Mouse (Mus musculus): ENCODE data around the gene Nhsl2. TPM values are rescaled to one million over a fixed set of nuclear protein-coding genes. Genes with fewer than 3 reads are reported as not detected.

Gene Nhsl2
- polyA plus RNA-seq, 1 experiment from 2014 or later, result 0.76 TPM

DNA sequence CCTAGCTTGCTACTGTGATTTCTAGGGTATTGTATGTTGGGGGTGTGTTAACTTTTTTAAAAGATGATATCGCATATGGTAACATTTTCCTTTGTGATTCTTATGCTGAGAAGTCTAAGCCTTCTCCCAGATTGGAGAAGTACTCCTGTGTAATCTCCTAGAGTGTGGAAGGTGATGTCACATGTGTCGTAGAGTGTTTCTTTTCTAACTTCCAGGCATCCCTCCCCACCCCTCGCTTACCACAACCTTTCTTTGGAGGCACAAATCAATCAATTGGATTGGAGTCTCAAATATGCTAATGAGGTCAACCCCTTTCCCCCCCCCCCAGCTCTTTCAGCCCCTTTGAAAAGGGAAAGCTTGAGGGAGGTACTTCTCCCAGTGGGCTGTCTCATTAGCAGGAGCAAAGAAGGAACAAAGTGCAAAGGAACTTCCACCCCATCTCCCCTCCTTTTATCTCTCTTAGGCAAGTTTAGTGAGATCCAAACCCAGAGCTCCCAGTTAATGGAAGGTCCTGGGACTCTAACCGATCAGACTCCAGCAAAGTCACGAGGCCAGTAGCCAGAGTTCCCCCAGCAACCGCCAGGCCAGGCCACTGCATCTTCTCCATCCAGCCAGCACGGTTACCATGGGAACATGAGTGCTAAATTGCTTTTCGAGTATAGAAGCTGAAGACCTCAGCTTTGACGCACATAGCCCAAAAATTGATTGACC lies 137.6 kb downstream of the Nhsl2 start:
- Histone ChIP-seq H3K9me3 (replicated peaks) (no peaks in the 10 kb centered on the region), H3K27ac (no peak overlapping the region), H3K9ac (no peak overlapping the region), H3K4me3 (replicated peaks) (no peak overlapping the region), H3K27me3 (peaks cover 13% of the 10 kb centered on the region; the same call in 1 of the 2 replicates), H3K4me1 (replicated peaks) (no peaks in the 10 kb centered on the region), H3K4me2 (no peak overlapping the region), H3K36me3 (no peaks in the 10 kb centered on the region)
- 47% methylated on average over 9 of the region's 9 CpGs for WGBS (ENCODE audit: insufficient replicate concordance)
- no peak for ATAC-seq (ENCODE audit: low read depth)
- DNase-seq, result no peak

DNA sequence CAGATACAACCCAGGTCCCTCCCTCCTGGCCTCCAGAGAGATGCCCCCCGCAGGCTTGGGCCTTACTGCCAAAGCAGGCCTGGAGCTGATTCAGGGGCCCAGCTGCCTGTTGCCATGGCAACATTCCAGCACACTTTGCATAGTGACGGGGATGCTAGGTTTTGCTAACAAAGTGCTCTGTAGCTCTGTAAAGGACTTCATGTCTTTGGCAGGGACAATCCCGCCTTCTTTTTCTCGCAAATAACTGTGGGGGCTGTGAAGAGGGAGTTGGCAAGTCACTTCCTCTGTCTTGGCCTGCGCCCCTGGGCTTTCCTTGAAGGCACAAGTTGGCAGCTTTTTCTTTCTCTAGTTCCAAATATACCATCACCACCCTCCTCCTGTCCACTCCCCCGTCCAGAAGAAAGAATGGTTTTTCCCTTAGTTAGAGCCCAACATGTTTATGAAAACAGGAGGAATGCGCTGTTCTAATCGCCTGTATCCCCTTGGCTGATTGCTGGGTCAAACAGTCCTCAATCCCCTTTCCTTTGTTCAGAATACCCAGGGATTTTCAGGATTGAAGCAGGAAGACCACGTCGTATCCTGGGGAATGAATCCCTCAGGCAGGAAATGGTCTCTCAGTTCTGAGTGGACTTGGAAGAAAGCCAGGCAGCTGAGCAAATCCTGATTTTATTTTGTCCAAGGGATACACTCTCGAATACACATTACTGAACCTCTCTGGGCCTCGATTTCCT lies 144.8 kb downstream of the Nhsl2 start:
- H3K36me3 ChIP-seq, result no peaks in the 10 kb centered on the region
- no peaks in the 10 kb centered on the region for H3K9me3 ChIP-seq (replicated peaks)
- H3K4me2 ChIP-seq, result no peak overlapping the region
- 51% methylated on average over 12 of the region's 12 CpGs for WGBS (ENCODE audit: insufficient replicate concordance)
- H3K4me1 ChIP-seq (replicated peaks), result no peaks in the 10 kb centered on the region
- no peak for ATAC-seq (ENCODE audit: low read depth)
- H3K27me3 ChIP-seq, result peaks cover 17% of the 10 kb centered on the region; the same call in 1 of the 2 replicates
- H3K4me3 ChIP-seq (replicated peaks), result no peak overlapping the region
- no peak overlapping the region for H3K9ac ChIP-seq
- no peak for DNase-seq
- no peak overlapping the region for H3K27ac ChIP-seq

DNA sequence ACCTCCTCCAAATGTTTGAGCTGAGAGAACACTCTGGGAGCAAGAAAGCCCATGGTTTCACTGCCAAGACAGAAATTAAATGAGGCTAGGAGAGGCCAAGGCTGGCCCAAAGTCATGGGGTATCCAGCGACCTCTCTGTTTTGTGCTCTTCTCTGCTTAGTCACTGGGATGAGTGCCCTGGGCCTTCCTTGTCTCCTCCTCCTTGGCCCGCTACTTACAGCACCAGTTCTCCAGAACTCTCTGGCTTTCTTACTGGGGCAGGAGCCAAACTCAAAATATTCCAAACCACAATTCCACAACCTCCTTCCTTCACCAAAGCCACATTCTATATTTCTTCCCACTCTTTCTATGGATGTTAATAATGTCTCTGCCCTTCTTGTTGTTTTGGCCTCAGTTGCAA lies 147.5 kb downstream of the Nhsl2 start:
- H3K4me2 ChIP-seq, result no peak overlapping the region
- H3K9ac ChIP-seq, result no peak overlapping the region
- 56% methylated on average over 2 of the region's 2 CpGs for WGBS (ENCODE audit: insufficient replicate concordance)
- no peaks in the 10 kb centered on the region for H3K9me3 ChIP-seq (replicated peaks)
- H3K4me1 ChIP-seq (replicated peaks), result no peaks in the 10 kb centered on the region
- peaks cover 27% of the 10 kb centered on the region for H3K27me3 ChIP-seq
- no peak overlapping the region for H3K4me3 ChIP-seq (replicated peaks)
- DNase-seq, result no peak
- H3K36me3 ChIP-seq, result no peaks in the 10 kb centered on the region
- no peak overlapping the region for H3K27ac ChIP-seq
- ATAC-seq (ENCODE audit: low read depth), result no peak

DNA sequence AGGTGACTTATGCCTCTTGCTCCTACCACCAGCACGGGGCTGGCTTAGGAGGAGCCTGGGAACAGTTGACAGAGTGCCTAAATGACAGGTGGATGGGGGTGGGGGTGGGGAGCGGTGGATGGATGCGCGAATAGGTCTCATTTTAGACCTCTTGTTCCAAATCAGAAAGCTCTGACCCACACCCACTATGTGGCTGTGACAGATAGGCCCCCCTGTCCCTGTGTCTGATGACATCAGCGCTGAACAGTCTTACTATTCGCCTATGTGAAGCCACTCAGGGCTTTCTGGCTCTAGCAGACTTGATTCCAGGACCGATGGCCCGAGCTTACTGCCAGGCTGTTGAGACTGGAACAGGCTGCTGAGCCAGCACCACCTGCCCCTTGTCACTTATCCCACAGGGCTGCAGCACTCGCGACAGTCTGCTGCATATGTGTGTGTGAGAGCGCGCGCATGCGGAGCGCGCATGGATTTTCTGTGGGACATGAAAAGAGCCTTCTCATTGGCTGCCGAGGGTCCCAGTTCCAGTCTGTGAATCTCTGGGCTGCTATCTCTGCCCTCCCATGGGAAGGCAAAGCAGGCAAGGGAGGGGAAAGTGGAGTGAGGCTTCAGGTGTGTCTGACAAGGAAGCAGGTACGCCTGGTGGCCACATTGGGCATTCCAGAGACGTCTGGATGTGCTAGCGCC lies 154.6 kb downstream of the Nhsl2 start:
- ATAC-seq (ENCODE audit: low read depth) (no peak), DNase-seq (no peak)
- 21% methylated on average over 20 of the region's 20 CpGs for WGBS (ENCODE audit: insufficient replicate concordance)
- H3K9me3 ChIP-seq (replicated peaks), result no peaks in the 10 kb centered on the region
- H3K4me2 ChIP-seq, result peak overlapping the region; percentile 28; the same call in 1 of the 2 replicates
- H3K4me3 ChIP-seq (replicated peaks), result no peak overlapping the region
- H3K9ac ChIP-seq, result no peak overlapping the region
- H3K4me1 ChIP-seq (replicated peaks), result no peaks in the 10 kb centered on the region
- no peaks in the 10 kb centered on the region for H3K36me3 ChIP-seq
- no peak overlapping the region for H3K27ac ChIP-seq
- peaks cover 65% of the 10 kb centered on the region for H3K27me3 ChIP-seq

DNA sequence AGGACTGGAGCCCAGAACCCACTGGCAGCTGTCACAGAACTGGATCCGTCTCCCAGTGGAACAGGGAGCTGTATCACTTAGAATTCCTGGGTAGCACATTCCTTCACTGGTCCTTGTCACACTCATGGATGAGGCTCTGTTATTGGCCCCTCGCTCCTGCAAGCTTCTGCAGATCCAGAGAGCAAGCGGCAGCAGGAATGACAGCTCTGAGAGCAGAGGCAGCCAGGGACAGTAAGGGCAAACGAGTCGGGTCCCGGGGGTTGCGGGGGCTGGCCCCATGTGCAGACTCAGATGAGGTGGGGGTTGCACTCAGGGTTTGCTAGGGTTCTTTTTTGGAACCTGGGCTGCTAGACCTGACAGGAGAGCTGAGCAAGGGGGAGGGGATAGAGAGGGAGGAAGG lies 155.2 kb downstream of the Nhsl2 start:
- no peak overlapping the region for H3K27ac ChIP-seq
- peaks cover 65% of the 10 kb centered on the region for H3K27me3 ChIP-seq
- no peaks in the 10 kb centered on the region for H3K9me3 ChIP-seq (replicated peaks)
- H3K4me1 ChIP-seq (replicated peaks), result no peaks in the 10 kb centered on the region
- WGBS (ENCODE audit: insufficient replicate concordance), result 27% methylated on average over 7 of the region's 7 CpGs
- no peaks in the 10 kb centered on the region for H3K36me3 ChIP-seq
- no peak overlapping the region for H3K4me2 ChIP-seq
- DNase-seq (no peak), ATAC-seq (ENCODE audit: low read depth) (no peak)
- H3K9ac ChIP-seq, result no peak overlapping the region
- H3K4me3 ChIP-seq (replicated peaks), result no peak overlapping the region

DNA sequence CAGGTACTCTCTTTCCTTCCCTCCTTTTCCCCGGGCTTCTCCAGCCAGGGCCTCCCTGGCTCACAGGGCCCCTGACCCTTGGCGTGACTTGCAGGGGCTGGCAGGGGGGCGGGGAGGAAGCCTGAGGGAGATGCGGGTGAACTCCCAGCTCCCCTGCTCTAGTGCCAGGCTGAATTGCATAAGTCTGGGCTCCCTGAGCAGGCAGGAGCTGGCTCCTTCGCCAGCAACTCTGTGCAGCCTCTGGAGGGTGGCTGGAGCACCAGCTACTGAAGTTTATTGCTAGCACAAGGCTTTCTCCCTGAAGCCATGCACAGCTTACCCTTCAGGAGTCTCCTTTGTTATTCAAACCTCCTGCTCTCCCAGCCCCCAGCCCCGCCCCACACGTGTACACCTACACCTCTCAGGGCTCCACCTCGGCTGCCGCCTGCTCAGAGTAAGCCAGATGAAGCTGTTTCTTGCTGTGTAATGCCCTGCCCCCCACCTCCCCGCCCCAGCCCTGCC lies 156.0 kb downstream of the Nhsl2 start:
- Histone ChIP-seq H3K9me3 (replicated peaks) (no peaks in the 10 kb centered on the region), H3K9ac (no peak overlapping the region), H3K27me3 (peaks cover 60% of the 10 kb centered on the region), H3K27ac (no peak overlapping the region), H3K4me3 (replicated peaks) (no peak overlapping the region), H3K4me1 (replicated peaks) (no peaks in the 10 kb centered on the region), H3K36me3 (no peaks in the 10 kb centered on the region), H3K4me2 (no peak overlapping the region)
- DNase-seq (no peak), ATAC-seq (ENCODE audit: low read depth) (no peak)
- 19% methylated on average over 10 of the region's 10 CpGs for WGBS (ENCODE audit: insufficient replicate concordance)

DNA sequence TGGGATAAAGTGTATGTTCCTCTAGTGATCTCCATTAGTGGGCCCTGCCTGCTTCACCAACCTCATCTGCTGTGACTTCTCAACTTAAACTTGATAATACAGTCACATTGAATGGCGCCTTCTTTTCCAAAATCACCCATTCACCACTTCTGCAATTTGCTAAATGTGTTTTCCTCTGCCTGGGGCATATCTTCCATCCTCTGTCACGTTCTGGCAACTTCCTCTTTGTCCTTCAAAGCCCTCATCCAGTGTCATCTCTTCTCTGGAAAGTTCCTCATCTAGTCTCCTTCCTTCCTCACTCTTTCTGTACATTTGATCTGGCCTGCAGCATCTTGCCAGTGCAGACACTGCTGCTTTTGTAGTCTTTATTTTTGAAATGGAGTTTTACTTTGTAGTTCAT lies 158.8 kb downstream of the Nhsl2 start:
- WGBS (ENCODE audit: insufficient replicate concordance), result 14% methylated on average over 2 of the region's 2 CpGs
- no peaks in the 10 kb centered on the region for H3K4me1 ChIP-seq (replicated peaks)
- H3K9ac ChIP-seq, result no peak overlapping the region
- H3K27ac ChIP-seq, result no peak overlapping the region
- no peak overlapping the region for H3K4me3 ChIP-seq (replicated peaks)
- H3K9me3 ChIP-seq (replicated peaks), result no peaks in the 10 kb centered on the region
- H3K36me3 ChIP-seq, result no peaks in the 10 kb centered on the region
- H3K27me3 ChIP-seq, result peaks cover 43% of the 10 kb centered on the region
- DNase-seq (no peak), ATAC-seq (ENCODE audit: low read depth) (no peak)
- no peak overlapping the region for H3K4me2 ChIP-seq

DNA sequence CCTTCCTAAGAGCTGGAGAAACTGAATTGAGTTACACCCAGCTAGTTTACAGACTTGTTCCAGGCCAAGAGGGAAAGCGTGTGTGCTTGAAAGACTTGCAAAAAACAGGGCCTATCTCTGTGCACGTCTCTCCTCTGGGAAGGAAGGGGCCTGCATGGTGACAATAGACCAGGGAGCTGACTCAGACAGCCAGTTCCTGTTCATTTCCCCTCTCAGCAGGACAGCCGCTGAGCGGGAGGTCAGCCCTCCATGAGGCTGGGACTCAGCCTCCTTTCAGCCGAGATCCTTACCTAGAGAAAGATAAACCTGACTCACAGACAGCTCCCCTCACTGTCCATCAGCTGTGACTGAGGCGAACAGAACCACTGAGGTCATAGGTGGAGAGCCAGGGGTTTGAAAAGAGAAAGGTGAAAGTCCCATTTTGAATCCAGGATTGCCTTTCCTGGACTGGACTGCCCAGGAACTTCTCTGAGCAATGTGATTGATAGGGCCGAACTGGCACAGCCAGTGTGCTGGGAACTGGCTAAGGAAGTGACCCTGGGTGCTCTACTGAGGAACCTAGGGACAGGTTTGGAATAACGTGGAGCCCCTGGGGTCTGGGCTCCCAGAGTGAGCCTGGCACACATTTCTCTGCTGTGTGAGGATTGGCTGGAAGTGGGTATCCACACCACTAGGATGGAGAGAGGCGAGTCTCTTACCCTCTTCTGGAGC lies 168.2 kb downstream of the Nhsl2 start:
- Histone ChIP-seq H3K27ac (no peak overlapping the region), H3K4me2 (no peak overlapping the region), H3K4me3 (replicated peaks) (no peak overlapping the region), H3K9me3 (replicated peaks) (no peaks in the 10 kb centered on the region), H3K9ac (no peak overlapping the region), H3K4me1 (replicated peaks) (no peaks in the 10 kb centered on the region), H3K36me3 (no peaks in the 10 kb centered on the region), H3K27me3 (peaks cover 13% of the 10 kb centered on the region; the same call in 1 of the 2 replicates)
- no peak for ATAC-seq (ENCODE audit: low read depth)
- WGBS (ENCODE audit: insufficient replicate concordance), result 24% methylated on average over 9 of the region's 9 CpGs
- no peak for DNase-seq

DNA sequence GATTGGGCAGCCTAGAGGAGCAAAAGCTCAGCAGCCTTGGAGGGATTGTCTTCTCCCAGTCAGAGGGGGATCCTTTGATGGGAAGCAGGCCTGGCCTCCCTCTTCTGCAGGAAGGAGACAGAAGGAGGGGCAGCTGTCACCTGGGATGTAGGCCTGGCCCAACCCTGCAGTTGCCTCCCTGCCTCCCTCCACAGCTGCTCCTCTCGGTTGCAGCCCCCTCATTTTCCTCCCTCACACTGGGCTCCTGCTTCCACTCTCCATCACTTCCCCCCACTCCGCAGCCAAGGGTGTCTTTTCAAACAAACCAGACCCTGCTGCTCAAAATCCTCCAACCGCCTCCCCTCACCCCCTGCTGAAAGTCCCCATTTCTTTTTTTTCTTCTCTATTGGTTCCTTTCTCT lies 169.7 kb downstream of the Nhsl2 start:
- whole genome bisulfite sequencing (ENCODE audit: insufficient replicate concordance), result 39% methylated on average over 3 of the region's 3 CpGs
- H3K27me3 ChIP-seq, result peaks cover 12% of the 10 kb centered on the region; the same call in 1 of the 2 replicates

DNA sequence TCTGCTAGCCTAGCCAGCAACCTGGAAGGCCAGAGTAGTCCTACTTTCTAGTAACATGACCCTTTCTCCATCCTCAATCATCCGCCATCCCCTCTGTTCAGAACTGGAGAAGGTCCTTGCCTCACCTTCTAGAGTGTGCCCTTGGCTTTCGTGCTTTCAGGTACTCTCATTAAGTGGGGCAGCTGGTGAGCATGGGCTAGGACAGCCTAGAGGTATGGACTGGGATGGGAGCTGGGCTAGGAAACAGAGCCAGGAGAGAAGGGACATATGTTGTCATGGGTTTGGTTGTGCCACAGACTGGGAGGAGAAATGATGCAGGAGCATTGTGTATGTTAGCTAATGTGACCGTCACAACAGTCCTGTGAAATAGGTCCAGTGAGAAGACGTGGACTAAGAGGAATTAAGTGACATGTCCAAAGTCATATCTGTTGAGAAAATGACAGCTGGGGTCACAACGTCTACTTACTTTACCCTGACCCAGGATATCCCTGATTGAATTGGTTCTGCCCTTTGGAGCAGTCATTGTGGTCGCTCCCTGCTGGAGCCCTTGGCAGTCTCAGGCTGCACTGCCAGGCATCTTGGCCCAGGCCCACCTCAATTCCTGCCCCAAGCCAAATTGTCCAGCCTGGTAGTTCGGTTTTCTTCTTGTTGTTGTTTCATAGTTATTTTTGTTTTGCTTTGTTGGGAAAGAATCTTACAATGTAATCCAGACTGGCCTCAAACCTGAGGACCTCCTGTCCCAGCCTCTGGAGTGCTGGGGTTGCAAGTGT lies 170.5 kb downstream of the Nhsl2 start:
- no peaks in the 10 kb centered on the region for H3K36me3 ChIP-seq
- H3K27ac ChIP-seq, result no peak overlapping the region
- no peak overlapping the region for H3K4me3 ChIP-seq (replicated peaks)
- H3K9me3 ChIP-seq (replicated peaks), result no peaks in the 10 kb centered on the region
- H3K27me3 ChIP-seq, result peaks cover 11% of the 10 kb centered on the region; the same call in 1 of the 2 replicates
- H3K4me2 ChIP-seq, result no peak overlapping the region
- ATAC-seq (ENCODE audit: low read depth), result no peak
- H3K4me1 ChIP-seq (replicated peaks), result no peaks in the 10 kb centered on the region
- H3K9ac ChIP-seq, result no peak overlapping the region
- no peak for DNase-seq
- WGBS (ENCODE audit: insufficient replicate concordance), result 54% methylated on average over 7 of the region's 7 CpGs

More for the DNA sequence above, 169.7 kb downstream of the Nhsl2 start:
- H3K4me1 ChIP-seq (replicated peaks), result no peaks in the 10 kb centered on the region
- DNase-seq (no peak), ATAC-seq (ENCODE audit: low read depth) (no peak)
- no peak overlapping the region for H3K4me3 ChIP-seq (replicated peaks)
- H3K4me2 ChIP-seq, result no peak overlapping the region
- H3K9ac ChIP-seq, result no peak overlapping the region
- H3K27ac ChIP-seq, result no peak overlapping the region
- H3K9me3 ChIP-seq (replicated peaks), result no peaks in the 10 kb centered on the region
- no peaks in the 10 kb centered on the region for H3K36me3 ChIP-seq

Data from liver, embryonic 13.5 days (tissue).